In genomic region chr15:16404077-16404476, GRCm38 (mm10) we compare ENCODE assay signal across 20 mouse cellular contexts.
DNase-seq lines count a peak whose midpoint lies in the region; ATAC-seq and TF ChIP-seq lines count a peak whose summit lies in the region.
"Had no signal": no experiment of that assay in that cellular context is flagged by ENCODE, and none has a peak within 500 bp of the region (broad histone marks: within the 10 kb centered on the region; RNA-seq: fewer than 3 reads in every experiment).

No protein-coding gene starts in this region.

- no peak overlapping the region for H3K4me3 ChIP-seq in lung, embryonic 14.5 days (ENCODE audit: low read depth, low read length)
- H3K4me3 ChIP-seq in lung, adult 2 months (replicated peaks; ENCODE audit: extremely low read depth, low read depth, low read length), result no peak overlapping the region
- no peak overlapping the region for H3K4me3 ChIP-seq in intestine, embryonic 15.5 days (replicated peaks)
- no peak overlapping the region for H3K4me3 ChIP-seq in stomach, embryonic 16.5 days (replicated peaks; ENCODE audit: low read length)
- H3K4me3 ChIP-seq: embryonic facial prominence, embryonic 12.5 days; forebrain, embryonic 12.5 days; heart, adult 2 months; heart, embryonic 15.5 days; hindbrain, embryonic 13.5 days had no signal

- no peak overlapping the region for H3K27ac ChIP-seq in lung, embryonic 14.5 days (ENCODE audit: low read depth)
- no peak overlapping the region for H3K27ac ChIP-seq in intestine, embryonic 15.5 days
- no peak overlapping the region for H3K27ac ChIP-seq in stomach, embryonic 16.5 days (ENCODE audit: low read length)
- H3K27ac ChIP-seq: embryonic facial prominence, embryonic 12.5 days; forebrain, embryonic 12.5 days; heart, adult 2 months; heart, embryonic 15.5 days; hindbrain, embryonic 13.5 days; hindbrain, postnatal 0 days had no signal

- no peak overlapping the region for H3K4me2 ChIP-seq in lung, embryonic 14.5 days
- no peak overlapping the region for H3K4me2 ChIP-seq in intestine, embryonic 15.5 days (replicated peaks)
- H3K4me2 ChIP-seq in stomach, embryonic 16.5 days (ENCODE audit: low read depth, low read length), result no peak overlapping the region
- H3K4me2 ChIP-seq: embryonic facial prominence, embryonic 12.5 days; forebrain, embryonic 12.5 days; heart, embryonic 11.5 days; heart, embryonic 15.5 days; hindbrain, embryonic 13.5 days had no signal

- H3K9me3 ChIP-seq in lung, embryonic 14.5 days (ENCODE audit: low read depth, low read length), result no peaks in the 10 kb centered on the region
- H3K9me3 ChIP-seq in intestine, embryonic 15.5 days, result no peaks in the 10 kb centered on the region
- no peaks in the 10 kb centered on the region for H3K9me3 ChIP-seq in stomach, embryonic 16.5 days (replicated peaks; ENCODE audit: control insufficient read depth, low read length)
- H3K9me3 ChIP-seq: embryonic facial prominence, embryonic 12.5 days; forebrain, embryonic 12.5 days; heart, embryonic 15.5 days; hindbrain, embryonic 13.5 days had no signal

- no peak for TF ChIP-seq POLR2A in lung, adult 2 months (IDR thresholded peaks at IDR 0.05; ENCODE audit: borderline replicate concordance, extremely low read depth, low read depth, low read length)

- no peak for TF ChIP-seq CTCF in lung, embryonic 14.5 days (IDR thresholded peaks at IDR 0.05; ENCODE audit: low read depth)
- no peak for TF ChIP-seq CTCF in lung, adult 2 months (IDR thresholded peaks at IDR 0.05; ENCODE audit: insufficient read depth, low read length)

- peak; percentile 58; the same call in 1 of the 2 replicates for ATAC-seq in lung, embryonic 14.5 days (ENCODE audit: insufficient read depth)
- peak; percentile 77 for ATAC-seq in intestine, embryonic 15.5 days
- ATAC-seq in stomach, embryonic 16.5 days (ENCODE audit: insufficient read depth, low FRiP score), result peak; percentile 93
- ATAC-seq: forebrain, embryonic 16.5 days; hindbrain, postnatal 0 days had no signal

- WGBS in lung, embryonic 14.5 days, result 60% methylated on average over 5 of the region's 5 CpGs
- 56% methylated on average over 5 of the region's 5 CpGs for WGBS in lung, adult 2 months
- WGBS in intestine, embryonic 15.5 days, result 56% methylated on average over 5 of the region's 5 CpGs
- WGBS in stomach, embryonic 16.5 days, result 48% methylated on average over 5 of the region's 5 CpGs

- DNase-seq in lung, embryonic 14.5 days, result no peak
- DNase-seq in lung, adult 2 months, result no peak
- no peak for DNase-seq in cerebellum, adult 9-11 months
- no peak for DNase-seq in right cerebral cortex, adult 18-20 months
- DNase-seq: adrenal gland, postnatal 14 days; cerebellum, adult 11-12 months; cerebellum, adult 9-10 months; cerebellum, postnatal 36 days; gastrocnemius, postnatal 14 days; heart, adult 2 months; heart, postnatal 14 days had no signal

- H3K4me1 ChIP-seq in lung, embryonic 14.5 days (ENCODE audit: insufficient read depth), result no peaks in the 10 kb centered on the region
- H3K4me1 ChIP-seq in lung, adult 2 months (ENCODE audit: control insufficient read depth, insufficient read depth, low read length), result no peaks in the 10 kb centered on the region
- no peaks in the 10 kb centered on the region for H3K4me1 ChIP-seq in intestine, embryonic 15.5 days (replicated peaks)
- H3K4me1 ChIP-seq in stomach, embryonic 16.5 days (ENCODE audit: control insufficient read depth, insufficient read depth, low read length), result no peaks in the 10 kb centered on the region
- H3K4me1 ChIP-seq: embryonic facial prominence, embryonic 12.5 days; forebrain, embryonic 12.5 days; heart, embryonic 15.5 days; hindbrain, embryonic 13.5 days had no signal

- no peaks in the 10 kb centered on the region for H3K27me3 ChIP-seq in lung, embryonic 14.5 days (ENCODE audit: insufficient read depth, low read length)
- H3K27me3 ChIP-seq in intestine, embryonic 15.5 days (replicated peaks), result no peaks in the 10 kb centered on the region
- H3K27me3 ChIP-seq in stomach, embryonic 16.5 days (ENCODE audit: control insufficient read depth, insufficient read depth, low read length), result no peaks in the 10 kb centered on the region
- H3K27me3 ChIP-seq: embryonic facial prominence, embryonic 12.5 days; forebrain, embryonic 12.5 days; heart, embryonic 15.5 days; hindbrain, embryonic 13.5 days had no signal

- no peaks in the 10 kb centered on the region for H3K36me3 ChIP-seq in lung, embryonic 14.5 days (ENCODE audit: insufficient read depth)
- no peaks in the 10 kb centered on the region for H3K36me3 ChIP-seq in intestine, embryonic 15.5 days
- H3K36me3 ChIP-seq in stomach, embryonic 16.5 days (ENCODE audit: control insufficient read depth, insufficient read depth, low read length), result no peaks in the 10 kb centered on the region
- H3K36me3 ChIP-seq: embryonic facial prominence, embryonic 12.5 days; forebrain, embryonic 12.5 days; heart, embryonic 15.5 days; hindbrain, embryonic 13.5 days had no signal

- no peak overlapping the region for H3K9ac ChIP-seq in lung, embryonic 14.5 days
- H3K9ac ChIP-seq in intestine, embryonic 15.5 days, result no peak overlapping the region
- H3K9ac ChIP-seq in stomach, embryonic 16.5 days (ENCODE audit: low read length), result no peak overlapping the region
- H3K9ac ChIP-seq: embryonic facial prominence, embryonic 12.5 days; forebrain, embryonic 12.5 days; heart, embryonic 15.5 days; hindbrain, embryonic 13.5 days had no signal
